Mouse (Mus musculus): ENCODE data around the gene Kank1.

Gene Kank1

GRCm38 (mm10) chr19:25372794-25373193, 136.0 kb downstream of the Kank1 start:
- POLR2A ChIA-PET: interaction anchor here in 2 of 4 experiments (0.5 to 0.6 kb wide), 2 partner anchors 88 to 265 kb away, joined by 3 read pairs; no protein-coding TSS in a partner anchor
- CTCF ChIA-PET: interaction anchor here in 1 of 4 experiments (0.6 kb wide), 1 partner anchor 65 kb away, joined by 3 read pairs; no protein-coding TSS in a partner anchor

GRCm38 (mm10) chr19:25373594-25373993, 136.8 kb downstream of the Kank1 start:
- CTCF ChIA-PET: interaction anchor here in 2 of 4 experiments (0.7 to 2.6 kb wide), 3 partner anchors 8 to 261 kb away, joined by 3 to 9 read pairs (median 3); no protein-coding TSS in a partner anchor
- POLR2A ChIA-PET: interaction anchor here in 3 of 4 experiments (0.5 to 1.4 kb wide), 3 partner anchors 9 to 296 kb away, joined by 3 read pairs; no protein-coding TSS in a partner anchor

- POLR2A ChIA-PET: interaction anchor here in 2 of 4 experiments (1.0 to 1.7 kb wide), 9 partner anchors 8 to 138 kb away, joined by 3 to 8 read pairs (median 3); partner anchors contain the start of gene Kank1 (in 1 of the 2)
- CTCF ChIA-PET: interaction anchor here in 3 of 4 experiments (0.6 to 2.6 kb wide), 10 partner anchors 15 to 267 kb away, joined by 3 to 9 read pairs (median 3); no protein-coding TSS in a partner anchor
Measured at GRCm38 (mm10) chr19:25374191-25374590, 137.4 kb downstream of the Kank1 start.

- ChIA-PET POLR2A (interaction anchor here in 3 of 4 experiments (0.6 to 1.7 kb wide), 11 partner anchors 8 to 237 kb away, joined by 3 to 8 read pairs (median 3); partner anchors contain the start of gene Kank1 (in 1 of the 3)), CTCF (interaction anchor here in 3 of 4 experiments (0.6 to 2.6 kb wide), 13 partner anchors 15 to 888 kb away, joined by 3 to 9 read pairs (median 3); no protein-coding TSS in a partner anchor)
Measured at GRCm38 (mm10) chr19:25374926-25375325, 138.2 kb downstream of the Kank1 start.

- CTCF ChIA-PET: no interaction called here
- POLR2A ChIA-PET: no interaction called here
Measured at GRCm38 (mm10) chr19:25376871-25377270, 140.1 kb downstream of the Kank1 start.

- POLR2A ChIA-PET: interaction anchor here in 1 of 4 experiments (1.2 kb wide), 1 partner anchor 26 kb away, joined by 3 read pairs; no protein-coding TSS in a partner anchor
- CTCF ChIA-PET: interaction anchor here in 1 of 4 experiments (0.5 kb wide), 1 partner anchor 96 kb away, joined by 5 read pairs; no protein-coding TSS in a partner anchor
Measured at GRCm38 (mm10) chr19:25380675-25381074, 143.9 kb downstream of the Kank1 start.

- ChIA-PET CTCF (no interaction called here), POLR2A (interaction anchor here in 1 of 4 experiments (1.6 kb wide), 1 partner anchor 8 kb away, joined by 3 read pairs; no protein-coding TSS in a partner anchor)
Measured at GRCm38 (mm10) chr19:25381972-25382371, 145.2 kb downstream of the Kank1 start.

GRCm38 (mm10) chr19:25382494-25382893, 145.7 kb downstream of the Kank1 start:
- ChIA-PET CTCF (interaction anchor here in 1 of 4 experiments (1.3 kb wide), 1 partner anchor 69 kb away, joined by 4 read pairs; no protein-coding TSS in a partner anchor), POLR2A (interaction anchor here in 1 of 4 experiments (1.6 kb wide), 1 partner anchor 8 kb away, joined by 3 read pairs; no protein-coding TSS in a partner anchor)

GRCm38 (mm10) chr19:25383386-25384146, 146.8 kb downstream of the Kank1 start:
- CTCF ChIA-PET: interaction anchor here in 3 of 4 experiments (0.6 to 1.3 kb wide), 3 partner anchors 68 to 1768 kb away, joined by 3 to 4 read pairs (median 4); no protein-coding TSS in a partner anchor
- POLR2A ChIA-PET: interaction anchor here in 1 of 4 experiments (1.6 kb wide), 1 partner anchor 9 kb away, joined by 3 read pairs; no protein-coding TSS in a partner anchor

GRCm38 (mm10) chr19:25385981-25386380, 149.2 kb downstream of the Kank1 start:
- POLR2A ChIA-PET: interaction anchor here in 2 of 4 experiments (0.9 to 1.6 kb wide), 6 partner anchors 11 to 425 kb away, joined by 3 to 4 read pairs (median 4); partner anchors contain the start of gene Cbwd1 (in 1 of the 2)
- CTCF ChIA-PET: no interaction called here

- ChIA-PET CTCF (interaction anchor here in 1 of 4 experiments (0.6 kb wide), 1 partner anchor 1428 kb away, joined by 3 read pairs; no protein-coding TSS in a partner anchor), POLR2A (interaction anchor here in 3 of 4 experiments (0.6 to 1.6 kb wide), 4 partner anchors 13 to 62 kb away, joined by 3 to 4 read pairs (median 4); no protein-coding TSS in a partner anchor)
Measured at GRCm38 (mm10) chr19:25386679-25387470, 150.1 kb downstream of the Kank1 start.

GRCm38 (mm10) chr19:25387902-25388301, 151.1 kb downstream of the Kank1 start:
- POLR2A ChIA-PET: interaction anchor here in 2 of 4 experiments (1.0 to 1.2 kb wide), 2 partner anchors 13 to 19 kb away, joined by 3 read pairs; no protein-coding TSS in a partner anchor

GRCm38 (mm10) chr19:25392135-25392534, 155.4 kb downstream of the Kank1 start:
- POLR2A ChIA-PET: interaction anchor here in 3 of 4 experiments (0.8 to 1.7 kb wide), 6 partner anchors 9 to 77 kb away, joined by 3 to 8 read pairs (median 4); no protein-coding TSS in a partner anchor

More at GRCm38 (mm10) chr19:25387902-25388301, 151.1 kb downstream of the Kank1 start:
- CTCF ChIA-PET: no interaction called here

GRCm38 (mm10) chr19:25395035-25395434, 158.3 kb downstream of the Kank1 start:
- CTCF ChIA-PET: interaction anchor here in 2 of 4 experiments (0.5 to 1.0 kb wide), 3 partner anchors 47 to 265 kb away, joined by 3 to 8 read pairs (median 4); no protein-coding TSS in a partner anchor
- POLR2A ChIA-PET: interaction anchor here in 2 of 4 experiments (0.7 to 1.3 kb wide), 3 partner anchors 11 to 30 kb away, joined by 3 read pairs; no protein-coding TSS in a partner anchor

More at GRCm38 (mm10) chr19:25392135-25392534, 155.4 kb downstream of the Kank1 start:
- CTCF ChIA-PET: interaction anchor here in 2 of 4 experiments (0.5 to 1.5 kb wide), 6 partner anchors 10 to 863 kb away, joined by 3 to 10 read pairs (median 3); no protein-coding TSS in a partner anchor

- CTCF ChIA-PET: interaction anchor here in 1 of 4 experiments (1.5 kb wide), 1 partner anchor 55 kb away, joined by 4 read pairs; no protein-coding TSS in a partner anchor
- POLR2A ChIA-PET: interaction anchor here in 2 of 4 experiments (0.7 to 1.2 kb wide), 3 partner anchors 11 to 60 kb away, joined by 3 to 4 read pairs (median 4); no protein-coding TSS in a partner anchor
Measured at GRCm38 (mm10) chr19:25396709-25397266, 160.0 kb downstream of the Kank1 start.

- ChIA-PET CTCF (interaction anchor here in 1 of 4 experiments (1.0 kb wide), 1 partner anchor 51 kb away, joined by 3 read pairs; no protein-coding TSS in a partner anchor), POLR2A (interaction anchor here (0.5 to 2.8 kb wide), 11 partner anchors 11 to 928 kb away, joined by 3 to 16 read pairs (median 4); no protein-coding TSS in a partner anchor)
Measured at GRCm38 (mm10) chr19:25399511-25400211, 162.9 kb downstream of the Kank1 start.

Measured in embryonic stem cell, embryonic (primary cell).